Mouse (Mus musculus): ENCODE results near the gene Rrnad1. TPM values are rescaled to one million over a fixed set of nuclear protein-coding genes. Genes with fewer than 3 reads are reported as not detected.

Gene Rrnad1
- total and polyA plus RNA-seq, 3 experiments, result 14.9 to 38.2 (median 19.2) TPM

DNA sequence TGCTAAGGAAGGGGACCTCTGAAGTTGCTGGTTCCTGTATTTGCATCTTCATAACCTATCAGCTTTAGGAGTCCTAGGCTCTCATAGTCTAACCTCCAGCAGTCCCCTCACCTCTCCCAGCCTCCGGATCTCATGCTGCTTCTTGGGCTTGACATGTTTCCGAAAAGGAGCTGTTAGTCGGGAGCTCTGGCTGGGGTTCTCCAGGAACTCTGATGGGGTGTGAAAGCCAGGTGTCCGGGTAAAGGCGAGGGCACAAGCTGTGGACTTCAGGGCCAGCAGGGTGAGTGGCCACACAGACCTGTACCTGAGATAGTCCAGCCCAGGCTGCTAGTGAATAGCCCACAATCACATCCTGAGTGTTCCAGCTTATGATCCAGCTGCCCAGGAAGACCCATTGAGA is 3.1 kb downstream of the Rrnad1 start:
- Histone ChIP-seq H3K4me1 (ENCODE audit: insufficient read depth, low read depth, low read length) (peaks cover 56% of the 10 kb centered on the region), H3K9me3 (replicated peaks) (no peaks in the 10 kb centered on the region), H3K4me3 (ENCODE audit: low read depth, low read length) (no peak overlapping the region), H3K27me3 (ENCODE audit: insufficient read depth, low read length) (no peaks in the 10 kb centered on the region), H3K36me3 (replicated peaks) (peaks cover 75% of the 10 kb centered on the region)
- ATAC-seq (ENCODE audit: extremely low read depth, insufficient number of reproducible peaks, low FRiP score, poor library complexity, severe bottlenecking), result no peak
- no peak for DNase-seq (ENCODE audit: low spot score)
- TF ChIP-seq GATA2 (IDR thresholded peaks at IDR 0.05; ENCODE audit: borderline replicate concordance, low read depth, low read length) (no peak), TAL1 (conservative IDR thresholded peaks at IDR 0.05; ENCODE audit: low read depth, low read length) (no peak), GATA1 (IDR thresholded peaks at IDR 0.05; ENCODE audit: borderline replicate concordance, low read length) (no peak), CTCF (IDR thresholded peaks at IDR 0.05; ENCODE audit: low read depth, low read length) (no peak), POLR2AphosphoS5 (IDR thresholded peaks at IDR 0.05; ENCODE audit: insufficient replicate concordance, low read depth, low read length) (no peak)

DNA sequence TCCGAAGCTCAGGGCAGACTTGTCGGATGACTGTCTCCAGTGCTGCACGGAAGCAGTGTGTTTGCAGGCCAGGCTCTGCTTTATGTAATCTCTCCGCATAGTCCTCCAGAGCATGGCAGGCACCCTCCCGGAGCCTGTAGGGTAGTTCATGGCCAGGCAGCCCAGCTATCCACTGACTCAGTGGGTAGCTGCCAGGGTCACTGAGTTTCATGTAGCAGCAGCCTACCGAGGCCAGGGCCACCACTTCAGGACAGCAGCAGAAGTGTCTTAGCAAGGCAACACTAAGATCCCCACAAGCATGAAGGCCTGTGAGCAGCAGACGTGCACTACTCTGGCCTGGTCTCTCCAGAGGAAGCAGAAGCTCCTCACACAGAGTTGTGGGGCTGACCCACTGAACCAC is 5.5 kb downstream of the Rrnad1 start:
- 0 out of 2 replicates have a peak, but pooled peaks have one; percentile 18 for TF ChIP-seq POLR2AphosphoS5 (IDR thresholded peaks at IDR 0.05; ENCODE audit: insufficient replicate concordance, low read depth, low read length)
- no peak for TF ChIP-seq GATA2 (IDR thresholded peaks at IDR 0.05; ENCODE audit: borderline replicate concordance, low read depth, low read length)
- peaks cover 62% of the 10 kb centered on the region for H3K4me1 ChIP-seq (ENCODE audit: insufficient read depth, low read depth, low read length)
- no peaks in the 10 kb centered on the region for H3K27me3 ChIP-seq (ENCODE audit: insufficient read depth, low read length)
- DNase-seq (ENCODE audit: low spot score) (no peak), ATAC-seq (ENCODE audit: extremely low read depth, insufficient number of reproducible peaks, low FRiP score, poor library complexity, severe bottlenecking) (no peak)
- no peak overlapping the region for H3K4me3 ChIP-seq (ENCODE audit: low read depth, low read length)
- no peaks in the 10 kb centered on the region for H3K9me3 ChIP-seq (replicated peaks)
- H3K36me3 ChIP-seq (replicated peaks), result peaks cover 79% of the 10 kb centered on the region

DNA sequence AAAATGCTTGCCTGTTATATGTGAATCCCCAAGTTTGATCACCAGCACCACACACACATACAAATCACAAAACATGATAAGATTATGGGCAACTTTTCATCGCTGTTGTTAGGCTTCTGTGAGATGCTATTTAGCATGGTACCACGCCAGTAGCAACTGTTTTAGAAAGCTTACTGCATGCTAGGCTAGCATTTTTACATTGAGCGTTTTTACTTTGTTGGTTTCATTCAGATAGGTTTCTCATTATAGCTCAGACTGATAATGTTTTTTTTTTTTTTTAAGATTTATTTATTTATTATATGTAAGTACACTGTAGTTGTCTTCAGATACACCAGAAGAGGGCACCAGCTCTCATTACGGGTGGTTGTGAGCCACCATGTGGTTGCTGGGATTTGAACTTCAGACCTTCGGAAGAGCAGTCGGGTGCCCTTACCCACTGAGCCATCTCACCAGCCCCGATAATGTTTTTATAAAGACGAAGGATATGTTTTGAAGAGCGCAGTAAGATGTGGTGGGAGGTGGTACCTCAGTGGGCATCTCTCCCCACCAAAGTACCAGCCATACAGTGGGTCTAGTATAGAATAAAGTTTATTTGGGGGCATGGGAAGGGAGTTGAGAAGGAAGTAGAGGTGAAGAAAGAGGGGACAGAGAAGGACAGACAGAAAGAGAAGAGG is 10.1 kb downstream of the Rrnad1 start:
- Histone ChIP-seq H3K27me3 (ENCODE audit: insufficient read depth, low read length) (no peaks in the 10 kb centered on the region), H3K4me3 (ENCODE audit: low read depth, low read length) (peak overlapping the region; percentile 73), H3K36me3 (replicated peaks) (peaks cover 81% of the 10 kb centered on the region), H3K9me3 (replicated peaks) (no peaks in the 10 kb centered on the region), H3K4me1 (ENCODE audit: insufficient read depth, low read depth, low read length) (peaks cover 58% of the 10 kb centered on the region)
- ATAC-seq (ENCODE audit: extremely low read depth, insufficient number of reproducible peaks, low FRiP score, poor library complexity, severe bottlenecking), result no peak
- DNase-seq (ENCODE audit: low spot score), result no peak
- TF ChIP-seq TAL1 (conservative IDR thresholded peaks at IDR 0.05; ENCODE audit: low read depth, low read length), result no peak
- no peak for TF ChIP-seq GATA2 (IDR thresholded peaks at IDR 0.05; ENCODE audit: borderline replicate concordance, low read depth, low read length)
- TF ChIP-seq POLR2AphosphoS5 (IDR thresholded peaks at IDR 0.05; ENCODE audit: insufficient replicate concordance, low read depth, low read length), result no peak
- no peak for TF ChIP-seq GATA1 (IDR thresholded peaks at IDR 0.05; ENCODE audit: borderline replicate concordance, low read length)
- TF ChIP-seq CTCF (IDR thresholded peaks at IDR 0.05; ENCODE audit: low read depth, low read length), result no peak

GRCm38 (mm10) chr3:87919336-87920108 is 11.0 kb downstream of the Rrnad1 start, which contains the start of gene Mrpl24:
Gene Mrpl24 (plus strand): TSS chr3:87919506.
- DNase-seq (ENCODE audit: low spot score) (peak; percentile 50), ATAC-seq (ENCODE audit: extremely low read depth, insufficient number of reproducible peaks, low FRiP score, poor library complexity, severe bottlenecking) (peak; percentile 64)
- Histone ChIP-seq H3K4me1 (ENCODE audit: insufficient read depth, low read depth, low read length) (peaks cover 58% of the 10 kb centered on the region), H3K9me3 (replicated peaks) (no peaks in the 10 kb centered on the region), H3K27me3 (ENCODE audit: insufficient read depth, low read length) (no peaks in the 10 kb centered on the region), H3K4me3 (ENCODE audit: low read depth, low read length) (peak within 1 kb of the TSS; percentile 73), H3K36me3 (replicated peaks) (peaks cover 81% of the 10 kb centered on the region)
- no peak for TF ChIP-seq POLR2AphosphoS5 (IDR thresholded peaks at IDR 0.05; ENCODE audit: insufficient replicate concordance, low read depth, low read length)
- TF ChIP-seq GATA2 (IDR thresholded peaks at IDR 0.05; ENCODE audit: borderline replicate concordance, low read depth, low read length), result no peak
- no peak for TF ChIP-seq CTCF (IDR thresholded peaks at IDR 0.05; ENCODE audit: low read depth, low read length)
- no peak for TF ChIP-seq GATA1 (IDR thresholded peaks at IDR 0.05; ENCODE audit: borderline replicate concordance, low read length)
- no peak for TF ChIP-seq TAL1 (conservative IDR thresholded peaks at IDR 0.05; ENCODE audit: low read depth, low read length)

- Histone ChIP-seq H3K36me3 (replicated peaks) (peaks cover 81% of the 10 kb centered on the region), H3K4me1 (ENCODE audit: insufficient read depth, low read depth, low read length) (peaks cover 61% of the 10 kb centered on the region), H3K9me3 (replicated peaks) (no peaks in the 10 kb centered on the region), H3K27me3 (ENCODE audit: insufficient read depth, low read length) (no peaks in the 10 kb centered on the region), H3K4me3 (ENCODE audit: low read depth, low read length) (no peak overlapping the region; the same call in 1 of the 2 replicates)
- DNase-seq (ENCODE audit: low spot score) (no peak), ATAC-seq (ENCODE audit: extremely low read depth, insufficient number of reproducible peaks, low FRiP score, poor library complexity, severe bottlenecking) (no peak)
- TF ChIP-seq GATA2 (IDR thresholded peaks at IDR 0.05; ENCODE audit: borderline replicate concordance, low read depth, low read length) (no peak), CTCF (IDR thresholded peaks at IDR 0.05; ENCODE audit: low read depth, low read length) (no peak)
Measured at GRCm38 (mm10) chr3:87918551-87918950, 12.0 kb downstream of the Rrnad1 start.

DNA sequence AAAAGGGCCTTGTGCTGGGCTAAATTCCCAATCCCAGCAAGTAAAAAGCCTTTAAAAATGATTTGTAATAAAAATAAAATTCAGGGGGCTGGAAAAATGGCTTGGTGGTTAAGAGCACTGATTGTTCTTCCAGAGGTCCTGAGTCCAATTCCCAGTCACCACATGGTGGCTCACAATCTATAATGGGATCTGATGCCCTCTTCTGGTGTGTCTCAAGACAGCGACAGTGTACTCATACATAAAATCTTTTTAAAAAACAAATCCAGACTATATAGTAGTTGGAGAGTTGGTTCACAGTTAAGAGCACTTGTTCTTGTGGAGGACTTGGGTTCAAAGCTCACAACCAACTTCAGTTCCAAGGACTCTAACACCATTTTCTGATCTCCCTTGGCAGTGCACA is 13.5 kb downstream of the Rrnad1 start:
- Histone ChIP-seq H3K4me1 (ENCODE audit: insufficient read depth, low read depth, low read length) (peaks cover 72% of the 10 kb centered on the region), H3K9me3 (replicated peaks) (no peaks in the 10 kb centered on the region)

More for the DNA sequence above, 13.5 kb downstream of the Rrnad1 start:
- ATAC-seq (ENCODE audit: extremely low read depth, insufficient number of reproducible peaks, low FRiP score, poor library complexity, severe bottlenecking), result no peak
- no peaks in the 10 kb centered on the region for H3K27me3 ChIP-seq (ENCODE audit: insufficient read depth, low read length)
- no peak for TF ChIP-seq POLR2AphosphoS5 (IDR thresholded peaks at IDR 0.05; ENCODE audit: insufficient replicate concordance, low read depth, low read length)
- TF ChIP-seq GATA2 (IDR thresholded peaks at IDR 0.05; ENCODE audit: borderline replicate concordance, low read depth, low read length), result no peak
- TF ChIP-seq TAL1 (conservative IDR thresholded peaks at IDR 0.05; ENCODE audit: low read depth, low read length), result no peak
- TF ChIP-seq CTCF (IDR thresholded peaks at IDR 0.05; ENCODE audit: low read depth, low read length), result no peak
- TF ChIP-seq GATA1 (IDR thresholded peaks at IDR 0.05; ENCODE audit: borderline replicate concordance, low read length), result no peak
- no peak for DNase-seq (ENCODE audit: low spot score)
- no peak overlapping the region for H3K4me3 ChIP-seq (ENCODE audit: low read depth, low read length)
- peaks cover 81% of the 10 kb centered on the region for H3K36me3 ChIP-seq (replicated peaks)

Data from G1E (cell line).